Mouse (Mus musculus) liver, embryonic 16.5 days (tissue): ENCODE results near the gene Jam3. TPM values are rescaled to one million over a fixed set of nuclear protein-coding genes. Genes with fewer than 3 reads are reported as not detected.

Source experiments
- ATAC-seq: fragments of 200-750 bp; cut with Nextera tagmentation; 2 replicates; pipeline ENCODE4 v1.8.0; 2017; ENCODE audit warnings: low read depth, mild to moderate bottlenecking, moderate number of reproducible peaks, moderate library complexity
- H3K27ac ChIP-seq: fragments of 300-500 bp; sonication (generic); 2 replicates; pipeline ENCODE4 v1.5.1; 2014; ENCODE audit warnings: mild to moderate bottlenecking, low read length
- H3K27me3 ChIP-seq: fragments of 300-500 bp; sonication (generic); 2 replicates; pipeline ENCODE4 v1.6.1; 2014; ENCODE audit warnings: low read depth, low read length, mixed read lengths; ENCODE audit not compliant: control insufficient read depth, insufficient read depth
- H3K36me3 ChIP-seq: fragments of 300-500 bp; sonication (generic); 2 replicates; pipeline ENCODE4 v1.6.1; 2014; ENCODE audit warnings: mild to moderate bottlenecking; ENCODE audit not compliant: control insufficient read depth, insufficient read depth
- H3K4me1 ChIP-seq: fragments of 300-500 bp; sonication (generic); 2 replicates; pipeline ENCODE4 v1.6.1; 2014; ENCODE audit warnings: low read depth, low read length, mixed read lengths; ENCODE audit not compliant: control insufficient read depth
- H3K4me2 ChIP-seq: fragments of 300-500 bp; sonication (generic); 2 replicates; pipeline ENCODE4 v1.6.1; 2014; ENCODE audit warnings: low read depth, low read length, mixed read lengths
- H3K4me3 ChIP-seq: fragments of 300-500 bp; sonication (generic); 2 replicates; pipeline ENCODE4 v1.5.1; 2014; ENCODE audit warnings: low read depth, mild to moderate bottlenecking, low read length
- H3K9ac ChIP-seq: fragments of 300-500 bp; sonication (generic); 2 replicates; pipeline ENCODE4 v1.6.1; 2014; ENCODE audit warnings: low read depth, low read length
- H3K9me3 ChIP-seq: fragments of 300-500 bp; sonication (generic); replicated peaks from 2 replicates; pipeline ENCODE4 v1.6.1; 2016; ENCODE audit warnings: low read length; ENCODE audit not compliant: control insufficient read depth
- WGBS: fragments of 180-500 bp; shearing (Covaris S2); extraction: QIAGEN DNeasy Blood & Tissue Kit; methylation state at CpG from one replicate; pipeline ENCODE4 v1.1.7; 2014; ENCODE audit not compliant: insufficient replicate concordance; 5-methylcytosine and 5-hydroxymethylcytosine counted together
- polyA plus RNA-seq: library from polyadenylated mRNA; unstranded; fragments of >200 nt; fragmentation: Nextera tagmentation; extraction: Ambion mirVana; gene quantifications from 2 replicates; pipeline ENCODE4 v1.2.1, GENCODE M21; 2015

Jam3 gene
- polyA plus RNA-seq, 1 experiment from 2014 or later: 3.0 TPM

- Histone ChIP-seq H3K4me1 (no peaks in the 10 kb centered on the region), H3K4me3 (no peak overlapping the region), H3K4me2 (no peak overlapping the region), H3K36me3 (no peaks in the 10 kb centered on the region), H3K9ac (no peak overlapping the region), H3K27me3 (peaks cover 2% of the 10 kb centered on the region; the same call in 1 of the 2 replicates), H3K27ac (no peak overlapping the region), H3K9me3 (no peaks in the 10 kb centered on the region)
- WGBS: 47% methylated on average over 18 of the region's 18 CpGs
- ATAC-seq: no peak
Measured at GRCm38 (mm10) chr9:27148631-27149471, 6.4 kb downstream of the Jam3 start.

- Histone ChIP-seq H3K4me1 (no peaks in the 10 kb centered on the region), H3K27ac (no peak overlapping the region), H3K9ac (no peak overlapping the region), H3K4me3 (no peak overlapping the region), H3K9me3 (no peaks in the 10 kb centered on the region), H3K4me2 (no peak overlapping the region), H3K36me3 (no peaks in the 10 kb centered on the region), H3K27me3 (no peaks in the 10 kb centered on the region)
- 68% methylated on average over 8 of the region's 8 CpGs for WGBS
- no peak for ATAC-seq
Measured at GRCm38 (mm10) chr9:27147946-27148345, 7.3 kb downstream of the Jam3 start.

GRCm38 (mm10) chr9:27146826-27147225, 8.4 kb downstream of the Jam3 start:
- no peaks in the 10 kb centered on the region for H3K4me1 ChIP-seq
- H3K9me3 ChIP-seq: no peaks in the 10 kb centered on the region
- no peak overlapping the region for H3K9ac ChIP-seq
- no peaks in the 10 kb centered on the region for H3K27me3 ChIP-seq
- no peak overlapping the region for H3K27ac ChIP-seq
- H3K4me2 ChIP-seq: no peak overlapping the region
- WGBS: 69% methylated on average over 2 of the region's 2 CpGs
- ATAC-seq: no peak
- no peaks in the 10 kb centered on the region for H3K36me3 ChIP-seq
- no peak overlapping the region for H3K4me3 ChIP-seq

GRCm38 (mm10) chr9:27144996-27145395, 10.2 kb downstream of the Jam3 start:
- H3K27me3 ChIP-seq: no peaks in the 10 kb centered on the region
- H3K27ac ChIP-seq: no peak overlapping the region
- no peak overlapping the region for H3K4me2 ChIP-seq
- H3K36me3 ChIP-seq: no peaks in the 10 kb centered on the region
- H3K4me3 ChIP-seq: no peak overlapping the region
- no peaks in the 10 kb centered on the region for H3K4me1 ChIP-seq
- 70% methylated on average over 5 of the region's 5 CpGs for WGBS
- H3K9me3 ChIP-seq: no peaks in the 10 kb centered on the region
- H3K9ac ChIP-seq: no peak overlapping the region
- ATAC-seq: no peak

GRCm38 (mm10) chr9:27144271-27144840, 10.9 kb downstream of the Jam3 start:
- no peak for ATAC-seq
- Histone ChIP-seq H3K4me2 (no peak overlapping the region), H3K36me3 (no peaks in the 10 kb centered on the region), H3K27me3 (no peaks in the 10 kb centered on the region), H3K4me3 (no peak overlapping the region), H3K9ac (no peak overlapping the region), H3K27ac (no peak overlapping the region), H3K9me3 (no peaks in the 10 kb centered on the region), H3K4me1 (no peaks in the 10 kb centered on the region)
- WGBS: 47% methylated on average over 4 of the region's 4 CpGs

GRCm38 (mm10) chr9:27140432-27141065, 14.7 kb downstream of the Jam3 start:
- H3K27ac ChIP-seq: no peak overlapping the region
- WGBS: 71% methylated on average over 10 of the region's 10 CpGs
- H3K9me3 ChIP-seq: no peaks in the 10 kb centered on the region
- ATAC-seq: no peak
- H3K4me3 ChIP-seq: no peak overlapping the region
- H3K4me2 ChIP-seq: no peak overlapping the region
- H3K36me3 ChIP-seq: no peaks in the 10 kb centered on the region
- H3K27me3 ChIP-seq: no peaks in the 10 kb centered on the region
- H3K9ac ChIP-seq: no peak overlapping the region
- H3K4me1 ChIP-seq: no peaks in the 10 kb centered on the region

GRCm38 (mm10) chr9:27136651-27137050, 18.6 kb downstream of the Jam3 start:
- no peak for ATAC-seq
- Histone ChIP-seq H3K4me1 (no peaks in the 10 kb centered on the region), H3K4me3 (no peak overlapping the region), H3K36me3 (no peaks in the 10 kb centered on the region), H3K9ac (no peak overlapping the region), H3K4me2 (no peak overlapping the region), H3K9me3 (no peaks in the 10 kb centered on the region), H3K27ac (no peak overlapping the region), H3K27me3 (no peaks in the 10 kb centered on the region)
- 63% methylated on average over 8 of the region's 8 CpGs for WGBS

- Histone ChIP-seq H3K9ac (no peak overlapping the region), H3K4me1 (no peaks in the 10 kb centered on the region), H3K9me3 (no peaks in the 10 kb centered on the region), H3K27me3 (no peaks in the 10 kb centered on the region), H3K4me3 (no peak overlapping the region), H3K36me3 (no peaks in the 10 kb centered on the region), H3K27ac (no peak overlapping the region), H3K4me2 (no peak overlapping the region)
- whole genome bisulfite sequencing: 74% methylated on average over 7 of the region's 7 CpGs
- ATAC-seq: no peak
Measured at GRCm38 (mm10) chr9:27135372-27135771, 19.8 kb downstream of the Jam3 start.

- no peaks in the 10 kb centered on the region for H3K36me3 ChIP-seq
- 43% methylated on average over 1 of the region's 1 CpGs for whole genome bisulfite sequencing
- no peak overlapping the region for H3K9ac ChIP-seq
- no peak overlapping the region for H3K4me2 ChIP-seq
- no peak for ATAC-seq
- no peaks in the 10 kb centered on the region for H3K27me3 ChIP-seq
- H3K4me3 ChIP-seq: no peak overlapping the region
- H3K9me3 ChIP-seq: no peaks in the 10 kb centered on the region
- H3K4me1 ChIP-seq: no peaks in the 10 kb centered on the region
- no peak overlapping the region for H3K27ac ChIP-seq
Measured at GRCm38 (mm10) chr9:27134410-27134809, 20.8 kb downstream of the Jam3 start.
